Mouse (Mus musculus): Measurements from ENCODE around the gene Gmip. TPM values are rescaled to one million over a fixed set of nuclear protein-coding genes. Genes with fewer than 3 reads are reported as not detected.
A peak's percentile ranks its signal among the peaks of the same experiment; 100 is the strongest.

Gmip gene
- polyA plus RNA-seq, 1 experiment from 2014 or later = 19.6 TPM

- Histone ChIP-seq H3K4me1 (peaks cover 19% of the 10 kb centered on the region), H3K9ac (replicated peaks) (peak overlapping the region; percentile 95), H3K36me3 (peaks cover 34% of the 10 kb centered on the region), H3K4me3 (peak overlapping the region; percentile 88), H3K27ac (replicated peaks) (peak overlapping the region; percentile 70), H3K4me2 (replicated peaks) (peak overlapping the region; percentile 88), H3K27me3 (no peaks in the 10 kb centered on the region), H3K9me3 (no peaks in the 10 kb centered on the region)
- peak; percentile 83 for ATAC-seq (ENCODE audit: low FRiP score, low read depth)
- WGBS = under 1% methylated on average over 37 of the region's 48 CpGs
Observed at GRCm38 (mm10) chr8:69791415-69792068, 16.9 kb upstream of the Gmip start.

GRCm38 (mm10) chr8:69793666-69794065, 14.8 kb upstream of the Gmip start:
- no peak overlapping the region for H3K27ac ChIP-seq (replicated peaks)
- H3K9me3 ChIP-seq = no peaks in the 10 kb centered on the region
- WGBS = 89% methylated on average over 4 of the region's 4 CpGs
- H3K27me3 ChIP-seq = no peaks in the 10 kb centered on the region
- H3K9ac ChIP-seq (replicated peaks) = no peak overlapping the region
- no peak overlapping the region for H3K4me2 ChIP-seq (replicated peaks)
- H3K4me1 ChIP-seq = peaks cover 19% of the 10 kb centered on the region
- H3K36me3 ChIP-seq = peaks cover 55% of the 10 kb centered on the region
- no peak for ATAC-seq (ENCODE audit: low FRiP score, low read depth)
- no peak overlapping the region for H3K4me3 ChIP-seq

DNA sequence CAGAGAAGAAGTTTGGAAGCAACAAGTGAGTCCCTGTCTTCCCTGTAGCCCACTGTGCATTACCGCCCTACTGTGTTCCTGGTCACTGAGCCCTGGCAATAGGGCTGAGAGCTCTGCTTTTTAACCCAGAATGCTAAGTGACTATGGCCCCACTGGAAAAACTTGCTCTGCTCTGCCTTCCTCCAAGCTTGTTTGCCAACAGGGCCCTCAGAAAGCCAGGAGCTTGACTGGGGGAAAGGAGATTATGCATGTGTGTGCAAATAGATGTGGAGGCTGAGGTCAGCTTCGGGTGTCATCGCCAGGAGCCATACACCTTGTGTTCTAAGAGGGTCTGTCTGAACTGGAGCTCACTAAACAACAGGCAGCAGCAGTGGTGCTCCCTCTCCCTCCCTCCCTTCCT, 14.4 kb upstream of the Gmip start:
- Histone ChIP-seq H3K27ac (replicated peaks) (no peak overlapping the region), H3K27me3 (no peaks in the 10 kb centered on the region), H3K4me2 (replicated peaks) (no peak overlapping the region), H3K36me3 (peaks cover 60% of the 10 kb centered on the region), H3K4me1 (peaks cover 19% of the 10 kb centered on the region), H3K9me3 (no peaks in the 10 kb centered on the region), H3K9ac (replicated peaks) (no peak overlapping the region), H3K4me3 (no peak overlapping the region)
- no peak for ATAC-seq (ENCODE audit: low FRiP score, low read depth)
- WGBS = 95% methylated on average over 3 of the region's 3 CpGs

DNA sequence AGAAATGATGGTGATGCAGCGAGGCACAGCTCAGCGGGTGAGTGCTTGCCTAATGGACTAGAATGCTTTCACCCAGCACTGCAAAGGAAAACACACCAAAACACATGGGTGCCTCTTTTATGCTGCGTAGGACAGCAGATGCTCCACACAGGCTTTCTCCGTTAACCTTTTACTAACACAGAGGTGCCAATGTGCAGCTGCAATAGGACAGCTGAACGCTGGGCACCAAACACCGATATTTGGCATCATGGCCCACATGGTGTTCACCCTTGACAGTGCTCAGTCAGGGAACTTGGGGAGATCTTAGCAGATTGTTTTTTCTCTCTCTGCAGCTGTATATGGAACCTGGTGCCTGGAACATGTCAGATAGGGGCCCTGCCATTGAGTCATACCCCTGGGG, 13.6 kb upstream of the Gmip start:
- Histone ChIP-seq H3K27me3 (no peaks in the 10 kb centered on the region), H3K27ac (replicated peaks) (no peak overlapping the region), H3K36me3 (peaks cover 68% of the 10 kb centered on the region), H3K9ac (replicated peaks) (no peak overlapping the region), H3K4me3 (no peak overlapping the region), H3K4me1 (peaks cover 19% of the 10 kb centered on the region), H3K9me3 (no peaks in the 10 kb centered on the region), H3K4me2 (replicated peaks) (no peak overlapping the region)
- 98% methylated on average over 6 of the region's 6 CpGs for WGBS
- no peak for ATAC-seq (ENCODE audit: low FRiP score, low read depth)

GRCm38 (mm10) chr8:69796721-69797345, 11.6 kb upstream of the Gmip start:
- no peaks in the 10 kb centered on the region for H3K27me3 ChIP-seq
- H3K9me3 ChIP-seq = no peaks in the 10 kb centered on the region
- H3K9ac ChIP-seq (replicated peaks) = no peak overlapping the region
- H3K27ac ChIP-seq (replicated peaks) = no peak overlapping the region
- peaks cover 85% of the 10 kb centered on the region for H3K36me3 ChIP-seq
- no peak for ATAC-seq (ENCODE audit: low FRiP score, low read depth)
- H3K4me3 ChIP-seq = no peak overlapping the region
- H3K4me2 ChIP-seq (replicated peaks) = no peak overlapping the region
- H3K4me1 ChIP-seq = peaks cover 15% of the 10 kb centered on the region
- WGBS = 95% methylated on average over 16 of the region's 16 CpGs

GRCm38 (mm10) chr8:69797661-69798060, 10.8 kb upstream of the Gmip start:
- peaks cover 94% of the 10 kb centered on the region for H3K36me3 ChIP-seq
- H3K9ac ChIP-seq (replicated peaks) = no peak overlapping the region
- 93% methylated on average over 10 of the region's 10 CpGs for WGBS
- no peak for ATAC-seq (ENCODE audit: low FRiP score, low read depth)
- no peak overlapping the region for H3K4me3 ChIP-seq
- no peak overlapping the region for H3K4me2 ChIP-seq (replicated peaks)
- peaks cover 7% of the 10 kb centered on the region for H3K4me1 ChIP-seq
- no peaks in the 10 kb centered on the region for H3K9me3 ChIP-seq
- no peaks in the 10 kb centered on the region for H3K27me3 ChIP-seq
- no peak overlapping the region for H3K27ac ChIP-seq (replicated peaks)

DNA sequence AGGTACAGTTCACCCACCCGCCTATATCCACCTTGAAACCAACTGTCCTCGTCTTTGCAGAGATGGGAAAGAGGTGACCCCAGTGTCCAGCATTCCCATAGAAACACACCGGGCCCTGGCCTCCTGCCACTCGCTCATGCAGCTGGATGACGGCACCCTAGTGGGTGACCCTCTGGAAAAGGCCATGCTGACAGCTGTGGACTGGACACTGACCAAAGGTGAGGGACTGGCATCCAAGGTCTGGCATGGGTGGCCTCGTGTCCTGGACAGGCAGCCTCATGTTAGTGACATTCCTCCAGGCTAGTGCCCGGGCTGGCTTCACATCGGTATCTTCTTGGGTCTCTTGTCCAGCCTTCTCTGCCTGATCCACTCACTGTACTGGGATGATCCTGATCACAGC, 9.2 kb upstream of the Gmip start:
- Histone ChIP-seq H3K27me3 (no peaks in the 10 kb centered on the region), H3K9ac (replicated peaks) (no peak overlapping the region), H3K36me3 (peaks cover 98% of the 10 kb centered on the region), H3K4me1 (no peaks in the 10 kb centered on the region), H3K27ac (replicated peaks) (no peak overlapping the region), H3K9me3 (no peaks in the 10 kb centered on the region), H3K4me3 (no peak overlapping the region), H3K4me2 (replicated peaks) (no peak overlapping the region)
- ATAC-seq (ENCODE audit: low FRiP score, low read depth) = no peak
- 89% methylated on average over 8 of the region's 8 CpGs for WGBS

- Histone ChIP-seq H3K9me3 (no peaks in the 10 kb centered on the region), H3K9ac (replicated peaks) (no peak overlapping the region), H3K4me2 (replicated peaks) (no peak overlapping the region), H3K4me1 (no peaks in the 10 kb centered on the region), H3K4me3 (no peak overlapping the region), H3K27ac (replicated peaks) (no peak overlapping the region), H3K27me3 (no peaks in the 10 kb centered on the region), H3K36me3 (peaks cover 96% of the 10 kb centered on the region)
- ATAC-seq (ENCODE audit: low FRiP score, low read depth) = no peak
- WGBS = 96% methylated on average over 5 of the region's 5 CpGs
Observed at GRCm38 (mm10) chr8:69799946-69800345, 8.5 kb upstream of the Gmip start.

GRCm38 (mm10) chr8:69801796-69802195, 6.7 kb upstream of the Gmip start:
- no peak overlapping the region for H3K4me3 ChIP-seq
- H3K4me2 ChIP-seq (replicated peaks) = no peak overlapping the region
- no peak overlapping the region for H3K9ac ChIP-seq (replicated peaks)
- H3K27me3 ChIP-seq = no peaks in the 10 kb centered on the region
- no peaks in the 10 kb centered on the region for H3K4me1 ChIP-seq
- ATAC-seq (ENCODE audit: low FRiP score, low read depth) = no peak
- peaks cover 96% of the 10 kb centered on the region for H3K36me3 ChIP-seq
- no peaks in the 10 kb centered on the region for H3K9me3 ChIP-seq
- H3K27ac ChIP-seq (replicated peaks) = no peak overlapping the region
- 92% methylated on average over 4 of the region's 4 CpGs for WGBS

GRCm38 (mm10) chr8:69802216-69802615, 6.3 kb upstream of the Gmip start:
- Histone ChIP-seq H3K36me3 (peaks cover 96% of the 10 kb centered on the region), H3K4me2 (replicated peaks) (no peak overlapping the region), H3K27me3 (no peaks in the 10 kb centered on the region), H3K4me1 (no peaks in the 10 kb centered on the region), H3K4me3 (no peak overlapping the region), H3K27ac (replicated peaks) (no peak overlapping the region), H3K9me3 (no peaks in the 10 kb centered on the region), H3K9ac (replicated peaks) (no peak overlapping the region)
- ATAC-seq (ENCODE audit: low FRiP score, low read depth) = no peak

GRCm38 (mm10) chr8:69803366-69803765, 5.1 kb upstream of the Gmip start:
- peaks cover 2% of the 10 kb centered on the region; the same call in 1 of the 2 replicates for H3K4me1 ChIP-seq
- 88% methylated on average over 7 of the region's 7 CpGs for WGBS
- H3K27ac ChIP-seq (replicated peaks) = no peak overlapping the region
- no peaks in the 10 kb centered on the region for H3K27me3 ChIP-seq
- no peak overlapping the region for H3K4me2 ChIP-seq (replicated peaks)
- no peak overlapping the region for H3K9ac ChIP-seq (replicated peaks)
- ATAC-seq (ENCODE audit: low FRiP score, low read depth) = no peak
- H3K4me3 ChIP-seq = no peak overlapping the region
- H3K36me3 ChIP-seq = peaks cover 95% of the 10 kb centered on the region
- no peaks in the 10 kb centered on the region for H3K9me3 ChIP-seq

DNA sequence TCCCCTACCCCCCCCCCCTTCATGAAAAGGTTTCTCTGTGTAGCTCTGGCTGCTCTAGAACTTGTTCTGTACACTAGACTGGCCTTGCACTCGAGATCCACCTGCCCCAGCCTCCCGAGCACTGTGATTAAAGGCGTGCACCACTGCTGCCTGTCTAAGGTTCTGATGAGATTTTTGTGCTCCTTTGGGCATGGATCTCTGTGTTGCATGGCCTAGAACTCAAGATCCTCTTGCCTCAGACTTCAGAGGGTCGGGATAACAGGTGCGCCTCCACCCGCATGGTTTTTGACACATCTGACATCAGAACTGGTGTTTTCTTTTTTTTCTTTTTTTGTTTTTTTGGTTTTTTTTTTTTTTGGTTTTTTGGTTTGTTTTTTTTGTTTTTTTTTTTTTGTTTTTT, 3.9 kb upstream of the Gmip start:
- Histone ChIP-seq H3K4me1 (peaks cover 12% of the 10 kb centered on the region), H3K36me3 (peaks cover 83% of the 10 kb centered on the region), H3K4me3 (no peak overlapping the region), H3K4me2 (replicated peaks) (no peak overlapping the region), H3K27ac (replicated peaks) (no peak overlapping the region), H3K27me3 (no peaks in the 10 kb centered on the region), H3K9me3 (no peaks in the 10 kb centered on the region), H3K9ac (replicated peaks) (no peak overlapping the region)
- WGBS = 87% methylated on average over 6 of the region's 6 CpGs
- no peak for ATAC-seq (ENCODE audit: low FRiP score, low read depth)

DNA sequence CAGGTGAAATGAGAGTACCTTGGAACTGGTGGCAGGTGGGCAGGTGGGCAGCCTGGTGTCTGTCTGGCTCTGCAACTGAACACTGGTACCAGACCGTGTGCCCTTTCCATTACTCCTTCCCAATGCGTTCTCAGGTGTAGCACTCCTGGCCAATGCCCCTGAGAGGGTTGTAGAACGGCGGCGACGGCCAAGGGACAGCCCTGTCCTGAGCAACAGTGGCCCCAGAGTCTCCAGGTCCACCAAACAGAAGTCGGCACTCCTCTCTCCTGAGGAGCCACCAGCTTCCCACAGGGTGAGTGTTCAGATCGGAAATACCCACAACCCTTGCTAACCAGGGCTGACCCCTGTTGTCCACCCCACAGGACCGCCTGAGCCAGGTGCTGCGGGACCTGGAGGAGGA, 3.4 kb upstream of the Gmip start:
- peaks cover 16% of the 10 kb centered on the region for H3K4me1 ChIP-seq
- no peaks in the 10 kb centered on the region for H3K27me3 ChIP-seq
- H3K27ac ChIP-seq (replicated peaks) = no peak overlapping the region
- H3K9ac ChIP-seq (replicated peaks) = no peak overlapping the region
- H3K9me3 ChIP-seq = no peaks in the 10 kb centered on the region
- peaks cover 78% of the 10 kb centered on the region for H3K36me3 ChIP-seq
- WGBS = 94% methylated on average over 10 of the region's 10 CpGs
- no peak overlapping the region for H3K4me3 ChIP-seq
- no peak overlapping the region for H3K4me2 ChIP-seq (replicated peaks)
- ATAC-seq (ENCODE audit: low FRiP score, low read depth) = no peak

Data from midbrain, embryonic 12.5 days (tissue).